In the genomic region with DNA sequence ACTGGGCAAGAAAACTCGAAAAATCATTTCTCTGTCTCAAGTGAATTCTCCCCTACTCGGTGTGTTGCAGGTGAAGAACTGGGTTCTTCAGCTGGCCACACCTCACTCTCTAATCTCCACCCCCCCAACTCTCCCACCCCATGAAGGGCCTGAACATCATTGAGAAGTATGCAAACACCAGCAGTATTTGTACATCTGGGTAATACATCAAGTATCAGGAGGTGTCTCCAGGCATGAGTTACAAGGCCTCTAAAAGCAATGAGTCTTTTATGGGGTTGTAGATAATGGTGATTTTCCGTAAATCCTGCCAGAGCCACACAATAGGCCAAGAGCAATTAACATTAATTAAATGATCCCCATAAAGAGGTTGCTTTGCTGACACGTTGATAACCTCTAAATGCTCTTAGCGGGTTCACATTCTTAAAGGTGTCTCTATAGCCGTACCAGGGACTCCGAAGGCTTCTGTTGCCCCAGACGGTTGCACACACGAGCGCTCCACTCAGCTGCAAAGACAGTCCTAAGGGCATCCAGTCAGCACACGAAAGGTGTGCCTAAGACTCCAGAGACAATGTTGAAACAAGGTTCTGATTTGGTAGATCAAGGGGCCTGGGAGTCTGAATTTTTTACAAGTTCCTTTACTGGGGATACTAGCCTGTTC, we compare ENCODE assay signal across 18 mouse cellular contexts. TPM values are rescaled to one million over a fixed set of nuclear protein-coding genes. Genes with fewer than 3 reads are reported as not detected.
A peak's percentile ranks its signal among the peaks of the same experiment; 100 is the strongest.
DNase-seq lines count a peak whose midpoint lies in the region; ATAC-seq and TF ChIP-seq lines count a peak whose summit lies in the region.
"Had no signal": no experiment of that assay in that cellular context is flagged by ENCODE, and none has a peak within 500 bp of the region (broad histone marks: within the 10 kb centered on the region; RNA-seq: fewer than 3 reads in every experiment).

No protein-coding gene starts in this region.

- ATAC-seq in heart, embryonic 15.5 days (replicated peaks; ENCODE audit: insufficient number of reproducible peaks, insufficient read depth, low FRiP score, low read depth), result no peak
- ATAC-seq in heart, embryonic 11.5 days (replicated peaks; ENCODE audit: insufficient number of reproducible peaks, low FRiP score, low TSS enrichment), result no peak
- ATAC-seq in neural tube, embryonic 14.5 days (ENCODE audit: low read depth), result 0 out of 2 replicates have a peak, but pooled peaks have one; percentile 41
- ATAC-seq in intestine, postnatal 0 days, result 0 out of 2 replicates have a peak, but pooled peaks have one; percentile 41
- ATAC-seq: forebrain, embryonic 13.5 days; forebrain, postnatal 0 days; hindbrain, embryonic 16.5 days; inflammation-experienced regulatory T-cells, adult 6 months had no signal

- WGBS in heart, embryonic 15.5 days, result 75% methylated on average over 11 of the region's 11 CpGs
- 70% methylated on average over 11 of the region's 11 CpGs for WGBS in heart, embryonic 11.5 days (ENCODE audit: insufficient replicate concordance)
- 25% methylated on average over 11 of the region's 11 CpGs for WGBS in neural tube, embryonic 14.5 days
- 26% methylated on average over 11 of the region's 11 CpGs for WGBS in intestine, postnatal 0 days

- no peak overlapping the region for H3K4me3 ChIP-seq in heart, embryonic 15.5 days
- no peak overlapping the region for H3K4me3 ChIP-seq in heart, embryonic 11.5 days (ENCODE audit: low read depth, low read length)
- no peak overlapping the region for H3K4me3 ChIP-seq in neural tube, embryonic 14.5 days (ENCODE audit: low read depth, low read length)
- H3K4me3 ChIP-seq in intestine, postnatal 0 days (ENCODE audit: low read depth, low read length), result no peak overlapping the region
- no peak overlapping the region for H3K4me3 ChIP-seq in gastrocnemius, adult 2 months
- H3K4me3 ChIP-seq: embryonic facial prominence, embryonic 10.5 days; forebrain, embryonic 13.5 days; hindbrain, embryonic 12.5 days had no signal

- H3K9me3 ChIP-seq in heart, embryonic 15.5 days (replicated peaks), result no peaks in the 10 kb centered on the region
- no peaks in the 10 kb centered on the region for H3K9me3 ChIP-seq in heart, embryonic 11.5 days (replicated peaks; ENCODE audit: control insufficient read depth, low read length)
- H3K9me3 ChIP-seq in neural tube, embryonic 14.5 days (ENCODE audit: control insufficient read depth, low read length), result no peaks in the 10 kb centered on the region
- H3K9me3 ChIP-seq in intestine, postnatal 0 days (ENCODE audit: control insufficient read depth), result no peaks in the 10 kb centered on the region
- H3K9me3 ChIP-seq: embryonic facial prominence, embryonic 10.5 days; forebrain, embryonic 13.5 days; hindbrain, embryonic 12.5 days had no signal

- TF ChIP-seq CTCF in intestine, postnatal 0 days (IDR thresholded peaks at IDR 0.05; ENCODE audit: low read depth), result no peak
- TF ChIP-seq CTCF in gastrocnemius, adult 2 months (IDR thresholded peaks at IDR 0.05), result no peak

- H3K4me1 ChIP-seq in heart, embryonic 15.5 days (replicated peaks), result peaks cover 33% of the 10 kb centered on the region
- peaks cover 18% of the 10 kb centered on the region for H3K4me1 ChIP-seq in heart, embryonic 11.5 days (ENCODE audit: control insufficient read depth, insufficient read depth, low read length)
- 0 out of 2 replicates have a peak, but pooled peaks cover 2% of the 10 kb centered on the region for H3K4me1 ChIP-seq in neural tube, embryonic 14.5 days (ENCODE audit: control insufficient read depth, insufficient read depth, low read length)
- H3K4me1 ChIP-seq in intestine, postnatal 0 days (replicated peaks; ENCODE audit: control insufficient read depth, insufficient read depth, low read length), result no peaks in the 10 kb centered on the region
- H3K4me1 ChIP-seq: forebrain, embryonic 13.5 days; hindbrain, embryonic 12.5 days had no signal

- no peak overlapping the region for H3K4me2 ChIP-seq in heart, embryonic 15.5 days
- no peak overlapping the region for H3K4me2 ChIP-seq in heart, embryonic 11.5 days
- H3K4me2 ChIP-seq in neural tube, embryonic 14.5 days (ENCODE audit: low read depth, low read length), result no peak overlapping the region
- H3K4me2 ChIP-seq in intestine, postnatal 0 days (replicated peaks; ENCODE audit: low read depth), result no peak overlapping the region
- H3K4me2 ChIP-seq: forebrain, embryonic 13.5 days; hindbrain, embryonic 12.5 days had no signal

- H3K27me3 ChIP-seq in heart, embryonic 15.5 days, result no peaks in the 10 kb centered on the region
- H3K27me3 ChIP-seq in heart, embryonic 11.5 days (ENCODE audit: control insufficient read depth, insufficient read depth, low read length), result no peaks in the 10 kb centered on the region
- no peaks in the 10 kb centered on the region for H3K27me3 ChIP-seq in neural tube, embryonic 14.5 days (ENCODE audit: control insufficient read depth, insufficient read depth, low read length)
- H3K27me3 ChIP-seq in intestine, postnatal 0 days (replicated peaks; ENCODE audit: control insufficient read depth, insufficient read depth, low read length), result peaks cover 44% of the 10 kb centered on the region
- H3K27me3 ChIP-seq: forebrain, embryonic 13.5 days; hindbrain, embryonic 12.5 days had no signal

- H3K27ac ChIP-seq in heart, embryonic 15.5 days, result peak overlapping the region; percentile 89; the same call in 1 of the 2 replicates
- no peak overlapping the region for H3K27ac ChIP-seq in heart, embryonic 11.5 days (ENCODE audit: low read depth, low read length)
- H3K27ac ChIP-seq in neural tube, embryonic 14.5 days (ENCODE audit: low read depth, low read length), result no peak overlapping the region
- no peak overlapping the region for H3K27ac ChIP-seq in intestine, postnatal 0 days (ENCODE audit: low read depth, low read length)
- H3K27ac ChIP-seq in gastrocnemius, adult 2 months, result no peak overlapping the region
- H3K27ac ChIP-seq: embryonic facial prominence, embryonic 10.5 days; forebrain, embryonic 13.5 days; hindbrain, embryonic 12.5 days had no signal

- no peak overlapping the region for H3K9ac ChIP-seq in heart, embryonic 15.5 days
- no peak overlapping the region for H3K9ac ChIP-seq in heart, embryonic 11.5 days (ENCODE audit: low read depth, low read length)
- no peak overlapping the region for H3K9ac ChIP-seq in neural tube, embryonic 14.5 days (replicated peaks; ENCODE audit: low read depth, low read length)
- H3K9ac ChIP-seq in intestine, postnatal 0 days (ENCODE audit: low read depth, low read length), result no peak overlapping the region
- H3K9ac ChIP-seq: forebrain, embryonic 13.5 days; forebrain, postnatal 0 days; hindbrain, embryonic 12.5 days had no signal

- H3K36me3 ChIP-seq in heart, embryonic 15.5 days, result no peaks in the 10 kb centered on the region
- no peaks in the 10 kb centered on the region for H3K36me3 ChIP-seq in heart, embryonic 11.5 days (ENCODE audit: control insufficient read depth, insufficient read depth, low read length)
- no peaks in the 10 kb centered on the region for H3K36me3 ChIP-seq in neural tube, embryonic 14.5 days (ENCODE audit: control insufficient read depth, insufficient read depth, low read length)
- no peaks in the 10 kb centered on the region for H3K36me3 ChIP-seq in intestine, postnatal 0 days (ENCODE audit: control insufficient read depth, insufficient read depth)
- H3K36me3 ChIP-seq: embryonic facial prominence, embryonic 10.5 days; hindbrain, embryonic 12.5 days had no signal

- no peak for DNase-seq in neural tube, embryonic 10.5 days (ENCODE audit: extremely low spot score, low spot score)
- no peak for DNase-seq in gastrocnemius, adult 2 months
- DNase-seq: adrenal gland, adult 2 months; adrenal gland, postnatal 25 days; cerebellum, adult 2 months; cerebellum, postnatal 10 days; forebrain, postnatal 0 days; gastrocnemius, postnatal 25 days; heart, postnatal 36 days had no signal

- intact Hi-C loops in gastrocnemius, adult 2 months (cut with DNase I), result no loop called here

RNA-seq across cellular contexts. Expression of a gene that starts 57.1 kb away (rescaled TPM):
- polyA plus RNA-seq in heart, embryonic 15.5 days (2015; fragmentation: Nextera tagmentation; extraction: Ambion mirVana), result 35.3 and 37.6 TPM in 2 replicates
- polyA plus RNA-seq in heart, embryonic 11.5 days (2014; fragmentation: Nextera tagmentation; extraction: Ambion mirVana), result 34.4 and 38.3 TPM in 2 replicates
- 19.1 and 23.1 TPM in 2 replicates for polyA plus RNA-seq in neural tube, embryonic 14.5 days (2014; fragmentation: Nextera tagmentation; extraction: Ambion mirVana)
- 11.2 and 12.4 TPM in 2 replicates for polyA plus RNA-seq in intestine, postnatal 0 days (2015; fragmentation: Nextera tagmentation; extraction: Ambion mirVana)
- 10 to 100 TPM; 17.4 to 19.6 TPM for total RNA-seq in gastrocnemius, adult 2 months (2021)

Comparison
In these comparisons a context has a peak if more than half of its experiments do, and no peak if none do; other contexts are left out.
1. ATAC-seq: peak in neural tube, embryonic 14.5 days (single experiment) and intestine, postnatal 0 days (single experiment); none in heart, embryonic 15.5 days (single experiment) and heart, embryonic 11.5 days (single experiment).